Mouse (Mus musculus) skeletal muscle tissue, adult 2 months (tissue): ENCODE measurements at regions not wholly inside any gene's neighbourhood (a gene's known extent, or its start where the extent isn't known, plus 50 kb on each side); places are given as distances from the start of the nearest gene placed in this dataset.

Source experiments
- DNase-seq: peaks from one replicate; pipeline ENCODE4 v3.0.0-alpha.2; 2012; ENCODE audit warnings: low read depth, low spot score

- no peak for DNase-seq
Measured at GRCm38 (mm10) chr12:109881108-109881507, 281.0 kb upstream of the Rtl1 start.

GRCm38 (mm10) chr12:109891206-109891605, 291.1 kb upstream of the Rtl1 start:
- no peak for DNase-seq

GRCm38 (mm10) chr12:109892834-109893233, 292.7 kb upstream of the Rtl1 start:
- no peak for DNase-seq

- DNase-seq, result peak; percentile 1
Measured at GRCm38 (mm10) chr12:109893657-109894056, 293.5 kb upstream of the Rtl1 start.

- no peak for DNase-seq
Measured at GRCm38 (mm10) chr12:109895389-109895788, 295.3 kb upstream of the Rtl1 start.

GRCm38 (mm10) chr12:109896397-109896796, 296.3 kb upstream of the Rtl1 start:
- no peak for DNase-seq

GRCm38 (mm10) chr12:109896906-109897305, 296.8 kb upstream of the Rtl1 start:
- no peak for DNase-seq

GRCm38 (mm10) chr12:109897861-109898385, 297.8 kb upstream of the Rtl1 start:
- DNase-seq, result no peak

- no peak for DNase-seq
Measured at GRCm38 (mm10) chr12:109899420-109899819, 299.3 kb upstream of the Rtl1 start.

GRCm38 (mm10) chr12:109910966-109911495, 310.9 kb upstream of the Rtl1 start:
- DNase-seq, result no peak

- no peak for DNase-seq
Measured at GRCm38 (mm10) chr12:109911506-109911905, 311.4 kb upstream of the Rtl1 start.

GRCm38 (mm10) chr12:109917761-109918160, 317.6 kb upstream of the Rtl1 start:
- DNase-seq, result no peak

- DNase-seq, result no peak
Measured at GRCm38 (mm10) chr12:109918901-109919300, 318.8 kb upstream of the Rtl1 start.

- DNase-seq, result no peak
Measured at GRCm38 (mm10) chr12:109922111-109922510, 322.0 kb upstream of the Rtl1 start.

- no peak for DNase-seq
Measured at GRCm38 (mm10) chr12:109925866-109926265, 325.7 kb upstream of the Rtl1 start.

GRCm38 (mm10) chr12:109926643-109927042, 326.5 kb upstream of the Rtl1 start:
- DNase-seq, result no peak

- DNase-seq, result no peak
Measured at GRCm38 (mm10) chr12:109946179-109946578, 332.7 kb upstream of the Dio3 start.

GRCm38 (mm10) chr12:109946936-109947335, 331.9 kb upstream of the Dio3 start:
- DNase-seq, result no peak

- DNase-seq, result no peak
Measured at GRCm38 (mm10) chr12:109947886-109948433, 330.9 kb upstream of the Dio3 start.

- DNase-seq, result no peak
Measured at GRCm38 (mm10) chr12:109948434-109948984, 330.4 kb upstream of the Dio3 start.

GRCm38 (mm10) chr12:109949231-109949965, 329.5 kb upstream of the Dio3 start:
- no peak for DNase-seq

- DNase-seq, result no peak
Measured at GRCm38 (mm10) chr12:109950632-109951031, 328.2 kb upstream of the Dio3 start.

- no peak for DNase-seq
Measured at GRCm38 (mm10) chr12:109951473-109951872, 327.4 kb upstream of the Dio3 start.
